Mouse (Mus musculus): ENCODE data around the gene Ap1m2.
"Not testable (repeated sequence)": the region's sequence is repeated elsewhere in the genome, so short reads cannot be mapped to it uniquely, and the experiment has no call there.

The Ap1m2 gene

DNA sequence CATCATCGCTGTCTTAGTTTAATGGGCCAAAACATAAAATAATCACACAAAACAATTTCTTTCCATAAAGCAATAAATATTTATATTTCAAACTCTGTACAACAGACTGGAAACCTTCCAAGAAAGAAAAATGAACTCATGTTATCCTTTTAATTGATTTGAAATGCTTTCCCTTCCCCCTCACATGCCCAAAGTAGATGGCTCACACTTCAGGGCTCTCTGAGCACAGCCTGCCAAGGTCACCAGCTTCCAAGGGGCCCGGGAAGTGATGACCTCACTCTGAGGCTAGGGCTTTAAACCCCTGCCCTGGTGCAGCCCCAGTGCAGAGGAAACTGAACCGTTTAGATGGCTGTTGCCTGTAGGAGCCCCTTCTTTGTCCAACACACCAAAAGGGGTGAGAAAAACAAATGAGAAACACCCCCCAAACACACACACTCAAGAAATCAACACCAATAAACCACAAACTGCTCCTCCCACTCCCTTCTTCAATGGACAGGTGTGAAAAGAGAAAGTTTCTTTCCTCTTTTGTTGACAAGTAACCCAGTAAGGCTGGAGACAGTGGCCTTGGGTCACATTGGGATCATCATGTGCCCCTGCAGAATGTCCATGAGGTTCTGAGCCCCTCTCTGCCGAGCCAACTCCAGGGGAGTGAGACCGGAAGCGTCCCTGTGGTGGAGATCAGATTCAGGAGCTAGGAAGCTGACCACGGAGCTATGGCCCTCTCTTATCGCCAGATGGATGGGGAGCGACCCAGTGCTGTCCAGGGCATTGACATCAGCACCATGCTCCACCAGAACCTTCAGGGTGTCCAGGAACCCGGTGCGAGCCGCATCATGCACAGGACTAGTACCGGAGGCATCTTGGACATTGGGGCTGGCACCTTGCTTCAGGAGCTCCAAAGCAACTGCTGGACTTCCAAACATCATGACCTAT lies 23.5 kb downstream of the Ap1m2 start:
- no peak for DNase-seq (ENCODE audit: low spot score in 2 of 2)

DNA sequence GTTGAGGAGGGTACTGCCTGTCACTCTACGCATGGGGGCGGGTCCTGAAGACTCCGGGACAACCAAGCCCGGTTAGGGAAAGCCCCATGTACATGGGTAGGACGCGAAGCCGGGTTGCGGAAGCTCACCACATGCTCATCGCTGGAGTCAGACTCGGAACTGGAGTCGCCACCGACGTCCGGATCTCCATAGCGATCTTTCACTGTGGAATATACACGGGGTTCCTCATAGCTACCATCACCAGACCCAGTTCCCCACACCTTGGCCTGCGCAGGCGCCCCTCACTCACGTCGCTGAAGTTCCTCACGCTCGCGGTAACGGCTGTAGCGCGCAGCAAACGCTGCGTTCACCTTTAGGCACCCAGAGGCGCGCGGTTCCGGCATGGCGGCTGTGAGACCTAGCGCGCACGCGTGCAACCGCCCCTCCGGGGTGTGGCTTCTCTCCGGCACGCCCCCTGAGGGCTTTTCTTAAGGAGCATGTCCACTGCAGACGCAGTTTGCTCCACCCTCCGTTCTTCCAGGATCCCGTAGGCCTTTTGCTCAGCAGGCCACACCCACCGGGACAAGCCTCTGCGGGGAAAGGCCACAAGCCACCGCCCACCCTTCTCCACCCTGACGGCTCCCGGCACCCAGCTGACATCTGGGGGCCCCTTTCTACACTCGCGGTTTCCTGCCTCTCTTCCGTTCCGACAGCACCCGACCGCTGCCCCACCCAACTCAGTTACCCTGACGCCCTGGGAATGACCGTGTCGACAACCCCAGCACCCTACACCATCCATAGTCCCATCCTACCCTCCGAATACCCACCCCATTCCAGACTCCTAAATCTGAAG lies 24.4 kb downstream of the Ap1m2 start, which contains the start of gene Kri1:
Gene Kri1, minus strand, starts transcription at position 399 of the 832 bp plus-strand sequence.
- peak; percentile 94 to 96 for DNase-seq (ENCODE audit: low spot score in 2 of 2)

DNA sequence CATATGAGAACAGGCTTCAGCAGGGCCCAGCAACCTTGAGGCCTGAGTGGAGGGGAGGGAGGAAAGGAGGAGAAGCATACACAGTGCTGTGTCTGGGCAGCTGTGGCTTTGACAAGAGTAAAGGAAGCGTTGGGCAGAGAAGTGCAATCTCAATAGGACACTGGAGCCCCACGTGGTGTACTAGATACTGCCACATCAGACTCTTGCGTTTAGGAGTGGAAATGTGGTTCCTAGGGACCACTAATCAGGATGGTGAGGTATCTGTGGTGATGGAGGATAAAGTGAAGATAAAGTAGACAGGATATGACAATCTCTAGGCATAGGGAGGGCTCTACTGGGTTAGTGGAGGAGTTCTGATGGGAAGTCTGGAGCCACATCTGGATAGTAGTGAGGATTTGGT lies 25.4 kb downstream of the Ap1m2 start:
- DNase-seq (ENCODE audit: low spot score in 2 of 2) = no peak

DNA sequence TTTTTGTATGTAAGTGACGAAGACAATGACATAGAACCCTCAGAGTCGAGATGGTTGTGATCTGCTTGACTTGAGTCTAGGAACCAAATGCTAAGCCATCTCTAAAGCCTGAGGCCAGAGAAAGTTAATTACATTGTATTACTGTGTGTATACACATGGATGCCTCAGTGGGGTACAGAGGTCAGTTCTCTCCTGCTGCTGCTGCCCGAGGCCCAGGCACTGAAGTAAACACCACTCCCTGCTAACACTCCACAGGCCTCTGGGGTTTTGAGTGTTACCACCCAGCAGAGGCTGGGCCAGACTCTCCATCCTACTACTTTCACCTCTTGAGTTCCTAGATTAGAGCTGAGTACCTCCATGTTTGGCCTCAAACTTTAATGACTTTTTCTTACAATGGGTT lies 28.1 kb downstream of the Ap1m2 start:
- DNase-seq (ENCODE audit: low spot score in 2 of 2) = no peak

DNA sequence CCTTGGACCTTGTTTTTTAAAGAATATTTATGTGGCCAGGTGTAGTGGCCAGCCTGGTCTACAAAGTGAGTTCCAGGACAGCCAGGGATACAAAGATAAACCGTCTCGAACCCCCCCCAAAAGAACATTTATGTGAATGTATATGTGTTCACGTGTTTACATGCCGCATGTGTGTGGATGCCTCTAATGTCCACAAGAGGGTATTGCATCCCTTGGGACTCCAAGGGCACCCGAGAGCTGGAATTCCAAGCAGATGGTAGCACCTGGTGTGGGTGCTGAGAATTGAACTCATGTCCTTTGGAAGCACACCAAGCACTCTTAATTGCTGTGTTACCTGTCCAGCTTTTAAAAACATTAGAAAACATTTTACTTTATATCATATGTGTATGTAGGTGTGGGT lies 28.5 kb downstream of the Ap1m2 start:
- DNase-seq (ENCODE audit: low spot score in 2 of 2) = no peak

DNA sequence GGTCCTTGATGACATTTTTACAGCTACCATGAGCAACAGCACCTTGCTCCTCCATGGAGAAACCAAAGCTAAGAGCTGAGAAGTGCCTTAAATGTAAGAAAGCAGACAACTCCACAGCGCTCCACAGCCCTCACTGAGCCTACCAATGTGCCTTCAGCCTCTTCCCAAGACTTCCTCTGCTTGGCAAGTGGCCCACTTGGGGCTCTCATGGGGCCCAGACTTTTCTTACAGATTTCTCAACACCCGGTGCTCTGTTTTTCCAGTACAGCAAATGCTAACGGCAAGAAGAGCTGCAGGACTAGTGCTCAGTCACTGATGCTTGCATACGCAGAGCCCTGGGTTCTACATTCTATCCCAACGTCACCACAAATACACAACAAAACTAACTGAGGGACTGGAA lies 34.4 kb downstream of the Ap1m2 start:
- DNase-seq (ENCODE audit: low spot score in 2 of 2) = no peak

DNA sequence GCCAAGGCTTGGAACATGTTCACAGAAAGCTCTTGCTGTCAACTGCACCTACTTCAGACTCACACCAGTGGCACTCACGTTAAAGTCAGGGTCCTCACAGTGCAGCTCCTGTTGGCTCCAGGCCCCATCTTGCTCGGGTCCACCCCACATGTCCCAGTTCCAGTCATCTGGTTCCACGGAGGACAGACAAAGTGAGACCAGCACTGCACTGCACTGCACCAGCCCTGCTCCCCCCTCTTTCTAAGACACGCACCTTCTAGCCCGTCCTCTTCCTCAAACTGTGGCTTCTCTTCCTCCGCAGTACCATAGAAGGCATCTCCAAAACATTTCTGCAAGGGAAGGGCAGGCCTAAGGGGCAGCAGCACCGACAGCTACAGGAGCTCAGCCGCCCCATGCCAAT lies 35.8 kb downstream of the Ap1m2 start:
- no peak for DNase-seq (ENCODE audit: low spot score in 2 of 2)

DNA sequence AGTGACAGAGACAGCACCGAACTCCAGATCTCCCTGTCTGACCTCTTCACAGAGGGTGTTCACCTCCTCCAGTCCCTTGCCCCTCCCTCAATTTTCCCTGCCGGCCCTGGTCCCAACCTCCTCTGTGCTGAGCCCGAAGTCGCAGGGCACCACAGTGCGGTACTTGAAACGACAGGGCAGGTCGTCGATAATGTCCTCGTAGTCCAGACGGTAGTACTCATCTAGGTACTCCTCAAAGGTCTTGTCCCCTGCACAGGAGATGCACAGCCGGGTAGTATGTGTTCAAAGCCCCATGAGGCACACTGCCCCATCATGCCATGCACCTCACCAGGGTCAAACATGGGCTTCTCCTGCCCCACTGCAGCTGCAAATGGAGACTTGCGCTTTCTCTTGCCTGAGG lies 36.4 kb downstream of the Ap1m2 start:
- DNase-seq (ENCODE audit: low spot score in 2 of 2) = no peak

DNA sequence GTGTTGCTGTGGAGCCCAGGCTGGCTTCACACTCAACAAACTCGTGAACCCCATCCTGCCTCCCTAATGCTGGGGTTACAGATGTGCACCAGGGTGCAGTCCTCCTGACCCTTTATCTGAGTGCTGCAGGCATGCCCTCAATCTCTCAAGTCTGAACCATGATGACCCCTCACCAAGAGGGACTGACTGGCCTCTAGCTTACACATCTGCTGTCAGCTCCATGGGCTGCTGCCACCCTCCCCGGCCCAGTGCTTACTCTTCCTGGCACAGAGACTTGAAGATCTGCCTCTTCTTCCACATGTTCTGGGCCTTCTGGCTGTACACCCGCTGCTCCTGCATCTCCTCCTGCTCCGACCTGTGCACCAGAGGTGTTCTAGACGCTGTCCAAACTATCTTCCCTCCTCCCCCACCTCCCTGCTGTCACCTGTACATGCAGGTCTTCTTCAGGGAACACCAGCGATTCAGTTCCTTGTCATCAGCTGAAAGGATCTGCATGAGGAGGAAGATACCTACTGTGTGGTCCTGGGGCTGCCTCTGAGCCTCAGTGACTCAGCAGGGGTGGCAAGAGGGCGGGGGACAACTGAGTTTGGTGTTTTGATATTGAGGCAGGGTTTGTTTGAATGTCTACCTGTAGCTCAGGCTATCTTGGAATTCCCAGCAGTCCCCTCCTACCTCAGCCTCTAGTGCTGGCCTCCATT lies 37.0 kb downstream of the Ap1m2 start:
- no peak for DNase-seq (ENCODE audit: low spot score in 2 of 2)

DNA sequence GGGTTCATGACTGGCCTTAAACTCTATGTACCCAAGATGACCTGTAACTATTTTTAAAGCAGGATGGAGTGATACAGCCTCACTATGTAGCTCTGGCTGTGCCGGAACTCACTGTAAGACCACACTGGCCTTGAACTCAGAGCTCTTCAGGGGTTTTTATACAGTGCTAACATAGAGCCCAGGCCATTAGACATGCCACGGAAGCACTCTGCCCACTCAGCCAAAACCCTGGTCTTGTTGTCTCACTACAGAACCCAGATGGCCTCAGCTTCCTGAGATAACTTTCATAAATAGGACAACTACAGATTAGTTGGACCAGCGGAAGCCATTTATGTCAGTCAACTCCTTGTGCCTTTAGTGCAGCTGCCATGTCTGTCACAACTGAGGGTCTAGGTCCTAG lies 37.8 kb downstream of the Ap1m2 start:
- DNase-seq (ENCODE audit: low spot score in 2 of 2) = no peak

DNA sequence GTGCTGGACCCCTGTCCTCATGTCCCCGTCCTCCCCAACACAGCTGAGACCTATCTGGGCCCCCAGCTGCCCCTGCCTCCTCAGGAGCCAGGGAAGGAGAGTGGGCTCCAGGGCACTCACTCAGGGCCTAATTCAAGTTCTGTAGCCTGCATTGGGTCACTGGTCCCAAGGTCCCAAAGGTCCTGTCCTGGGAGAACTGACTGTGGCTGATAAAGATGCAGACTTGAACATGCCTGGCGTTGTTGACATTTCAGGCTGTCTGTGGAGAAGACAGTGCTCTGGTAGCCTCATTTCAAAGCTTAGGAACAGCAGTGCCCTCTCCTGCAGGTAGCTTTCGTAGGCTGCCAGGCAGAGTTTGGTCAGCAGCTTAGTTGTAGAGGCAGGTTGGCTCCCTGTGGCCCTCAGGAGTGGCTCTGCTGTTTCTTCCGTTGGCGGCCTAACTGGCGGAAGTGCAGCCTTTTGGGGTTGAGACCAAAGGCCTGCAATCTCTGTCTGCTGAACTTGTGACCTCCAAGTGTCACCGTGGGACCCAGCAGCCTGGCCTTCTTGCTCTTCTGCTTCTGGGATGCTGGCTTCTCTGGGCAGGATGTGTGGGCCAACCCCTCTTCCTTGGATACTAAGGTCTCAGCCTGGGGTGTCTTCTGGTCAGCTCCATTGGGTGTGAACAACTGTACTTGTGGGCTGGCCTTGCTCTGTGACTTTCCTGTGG lies 38.5 kb downstream of the Ap1m2 start:
- no peak for DNase-seq (ENCODE audit: low spot score in 2 of 2)

DNA sequence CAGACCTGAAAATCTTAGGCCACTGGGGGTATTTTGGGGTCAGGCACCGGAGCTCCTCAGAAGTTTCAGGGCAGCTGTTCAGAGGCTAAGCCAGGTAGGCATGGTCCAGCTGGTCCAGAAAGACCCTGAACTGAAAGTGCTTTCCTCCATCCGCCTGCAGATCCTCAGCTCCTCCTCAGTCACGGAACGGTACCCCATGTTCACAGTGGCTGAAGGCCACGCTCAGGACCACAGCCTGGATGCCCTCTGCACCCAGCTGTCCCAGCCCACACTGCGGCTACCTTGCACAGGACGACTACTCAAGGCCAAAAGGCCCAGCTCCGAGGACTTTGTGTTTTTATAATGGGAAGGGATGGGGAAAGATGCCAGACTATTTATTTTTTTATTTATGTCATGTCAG lies 39.0 kb downstream of the Ap1m2 start:
- DNase-seq (ENCODE audit: low spot score in 2 of 2) = no peak

DNA sequence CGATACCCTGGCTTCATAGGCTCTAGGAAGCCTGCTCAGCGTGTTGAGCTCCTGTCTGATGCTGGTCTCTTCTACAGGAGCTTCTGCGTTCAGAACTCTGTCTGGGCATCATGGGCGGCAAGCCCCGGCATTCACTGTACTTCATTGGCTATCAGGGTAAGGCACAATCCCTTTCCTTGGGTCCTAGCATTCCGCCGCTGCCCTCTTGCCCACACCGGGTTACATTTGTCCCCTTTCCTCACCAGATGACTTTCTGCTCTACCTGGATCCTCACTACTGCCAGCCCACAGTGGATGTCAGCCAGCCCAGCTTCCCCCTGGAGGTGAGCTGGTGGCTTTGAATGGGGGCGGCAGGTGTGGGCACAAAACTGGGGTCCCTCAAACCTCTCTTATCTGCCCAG lies 39.7 kb downstream of the Ap1m2 start:
- no peak for DNase-seq (ENCODE audit: low spot score in 2 of 2)

DNA sequence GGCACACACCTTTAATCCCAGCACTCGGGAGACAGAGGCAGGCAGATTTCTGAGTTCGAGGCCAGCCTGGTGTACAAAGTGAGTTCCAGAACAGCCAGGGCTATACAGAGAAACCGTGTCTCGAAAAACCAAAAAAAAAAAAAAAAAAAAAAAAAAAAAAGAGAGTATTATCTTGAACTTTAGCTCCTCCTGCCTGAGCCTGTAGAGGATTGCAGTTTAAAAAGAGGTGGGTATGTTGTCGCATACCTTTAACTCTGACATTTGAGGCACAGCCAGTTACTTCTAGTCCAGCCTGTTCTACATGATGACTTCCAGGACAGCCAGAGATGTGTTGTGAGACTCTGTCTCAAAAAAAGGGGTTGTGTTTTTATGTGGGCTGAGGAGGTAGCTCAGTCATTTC lies 42.5 kb downstream of the Ap1m2 start:
- DNase-seq (ENCODE audit: low spot score in 2 of 2) = not testable (repeated sequence)

DNA sequence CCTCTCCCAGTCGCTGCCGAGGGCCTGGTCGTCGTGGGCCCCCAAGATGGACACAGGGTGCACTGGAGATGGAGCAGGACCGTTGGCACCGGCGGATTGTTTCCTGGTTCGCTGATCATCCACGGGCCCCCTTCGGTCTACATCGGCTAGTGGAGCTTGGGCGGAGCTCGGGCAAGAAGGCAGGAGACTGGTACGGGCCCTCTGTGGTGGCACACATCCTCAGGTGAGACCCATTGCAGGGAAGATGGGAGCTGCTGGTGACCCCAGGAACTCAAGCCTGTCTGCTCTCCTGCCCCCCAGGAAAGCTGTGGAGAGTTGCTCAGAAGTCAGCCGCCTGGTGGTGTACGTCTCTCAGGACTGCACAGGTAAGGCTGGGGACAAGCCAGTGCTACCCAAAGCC lies 43.8 kb downstream of the Ap1m2 start:
- no peak for DNase-seq (ENCODE audit: low spot score in 2 of 2)

DNA sequence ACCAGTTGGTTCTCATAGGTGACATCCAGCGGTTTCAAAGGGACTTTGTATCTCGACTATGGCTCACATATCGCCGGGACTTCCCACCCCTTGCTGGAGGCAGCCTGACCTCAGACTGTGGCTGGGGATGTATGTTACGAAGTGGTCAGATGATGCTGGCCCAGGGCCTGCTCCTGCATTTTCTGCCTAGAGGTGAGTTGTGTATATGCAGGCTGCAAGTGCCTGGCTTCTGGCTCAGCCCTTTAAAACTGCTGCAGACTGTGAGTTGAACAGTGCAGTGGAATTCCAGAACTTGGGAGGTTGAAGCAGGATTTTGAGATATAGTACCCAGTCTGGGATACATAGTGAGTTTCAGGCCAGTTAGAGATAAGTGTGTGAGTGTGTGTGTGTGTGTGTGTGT lies 45.2 kb downstream of the Ap1m2 start:
- DNase-seq (ENCODE audit: low spot score in 2 of 2) = no peak

DNA sequence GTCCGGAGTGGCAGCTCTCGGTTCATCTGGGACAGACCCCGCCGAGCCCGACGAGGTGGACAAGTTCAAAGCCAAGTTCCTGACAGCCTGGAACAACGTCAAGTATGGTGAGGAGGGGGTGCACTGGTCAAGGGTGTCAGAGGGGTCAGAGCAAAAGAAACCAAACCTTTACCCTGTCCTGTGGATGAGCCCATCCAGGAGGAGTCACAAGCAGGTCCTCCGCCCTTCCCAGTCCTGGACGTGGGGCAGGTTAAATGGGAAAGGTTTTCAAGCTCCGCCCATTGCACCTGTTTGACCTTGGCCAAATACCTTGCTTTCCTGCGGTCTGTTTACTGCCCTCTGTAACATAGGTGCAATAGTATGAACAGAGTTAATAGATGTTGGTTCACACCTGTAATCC lies 46.5 kb downstream of the Ap1m2 start:
- no peak for DNase-seq (ENCODE audit: low spot score in 2 of 2)

DNA sequence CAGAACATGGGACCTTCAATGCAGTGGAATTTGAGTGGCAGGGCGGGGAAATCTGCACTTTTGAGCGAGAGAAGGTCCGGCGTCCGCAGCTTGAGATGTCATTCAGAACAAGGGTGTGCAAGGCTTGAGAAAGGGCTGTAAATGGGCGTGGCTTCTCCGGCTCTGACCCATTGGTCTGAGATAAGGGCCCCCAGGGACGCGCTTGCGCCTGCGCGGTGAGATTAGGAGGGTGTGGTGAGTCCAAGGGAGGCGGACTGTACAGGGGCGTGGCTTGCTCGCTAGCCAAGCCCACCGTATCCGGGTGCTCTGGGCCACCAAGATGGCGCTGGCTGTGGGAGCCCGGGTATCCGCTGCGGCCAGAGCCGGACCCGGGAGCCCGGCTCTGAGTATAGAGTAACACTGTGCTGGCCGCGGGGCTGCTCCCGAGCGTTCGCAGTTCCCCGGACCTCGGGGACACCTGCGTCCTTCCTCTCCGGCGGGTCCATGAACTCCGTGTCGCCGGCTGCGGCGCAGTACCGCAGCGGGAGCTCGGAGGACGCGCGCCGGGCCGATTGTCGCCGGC lies 47.1 kb downstream of the Ap1m2 start, which contains the start of gene Atg4d:
Gene Atg4d, plus strand, starts transcription at position 294 of the 562 bp plus-strand sequence.
- DNase-seq (ENCODE audit: low spot score in 2 of 2) = peak; percentile 94

DNA sequence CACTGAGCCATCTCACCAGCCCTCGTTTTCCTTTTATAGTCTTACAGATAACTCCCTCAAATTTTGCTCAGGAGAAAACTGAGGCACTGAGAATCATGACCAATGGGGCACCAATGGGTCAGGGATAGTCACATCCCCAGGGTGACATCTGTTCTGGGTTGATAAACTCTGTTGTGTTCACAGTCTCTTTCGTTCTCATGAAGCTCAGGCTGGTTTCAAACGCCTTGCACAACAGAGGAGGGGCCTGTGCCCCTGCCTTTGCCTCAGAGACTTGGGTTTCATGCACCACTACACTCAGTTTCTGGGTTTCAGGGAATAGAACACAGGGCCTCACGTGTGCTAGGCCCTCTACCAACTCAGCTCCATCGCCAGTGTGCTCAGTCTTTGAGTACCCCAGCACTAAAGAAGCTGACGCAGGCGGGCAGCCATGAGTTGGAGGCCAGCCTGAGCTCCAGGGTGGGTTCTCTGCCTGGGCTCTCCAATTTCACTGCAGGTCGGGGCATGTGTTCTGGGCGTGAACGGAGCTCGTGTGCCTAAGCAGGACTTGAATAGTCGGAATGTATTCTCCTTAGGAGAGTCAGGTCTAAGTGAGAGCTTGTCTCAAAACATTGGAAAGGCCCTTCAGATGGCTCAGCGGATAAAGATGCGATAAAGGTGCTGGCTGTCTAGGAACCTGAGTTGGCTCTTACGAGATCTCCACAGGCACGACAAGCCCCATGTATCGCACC lies 47.7 kb downstream of the Ap1m2 start:
- DNase-seq (ENCODE audit: low spot score in 2 of 2) = no peak

DNA sequence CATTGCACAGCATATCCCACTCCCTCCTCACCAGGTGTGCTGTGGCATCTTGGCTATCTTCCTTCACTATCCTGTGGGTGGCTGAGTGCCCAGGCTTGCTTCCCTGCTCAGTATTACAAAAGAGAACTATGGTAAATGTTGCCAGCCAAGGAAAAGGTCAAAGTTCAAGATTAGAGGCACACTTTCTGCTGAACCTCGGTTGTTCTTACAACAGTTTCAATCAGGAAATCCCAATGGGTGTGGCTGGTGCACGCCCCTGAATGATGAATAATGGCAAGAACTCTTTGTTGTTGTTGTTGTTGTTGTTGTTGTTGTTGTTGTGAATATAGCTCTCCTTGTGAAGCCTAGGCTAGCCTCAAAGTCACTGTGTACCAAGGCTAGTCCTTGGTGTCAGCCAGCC lies 50.3 kb downstream of the Ap1m2 start:
- no peak for DNase-seq (ENCODE audit: low spot score in 2 of 2)
